23 mouse cellular contexts compared by ENCODE assay signal in the genomic region with DNA sequence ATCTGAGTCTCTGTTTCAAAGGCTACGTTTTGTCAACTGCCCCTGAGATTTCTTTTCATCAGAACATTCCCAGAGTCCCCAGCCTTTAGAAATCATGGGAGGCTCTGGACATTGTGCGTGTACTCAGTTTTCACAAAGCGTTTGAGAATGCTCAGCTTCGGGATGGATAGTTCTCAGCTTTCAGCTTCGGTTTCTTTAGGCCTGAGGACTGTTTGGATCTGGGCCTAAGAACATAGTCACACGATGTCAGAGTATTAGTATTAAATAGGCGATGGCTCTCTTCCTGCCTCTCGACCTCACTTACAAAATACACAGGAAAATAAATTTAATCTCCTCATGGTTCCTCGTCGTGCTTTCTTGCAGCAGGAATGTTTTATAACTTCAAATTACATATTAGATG.
DNase-seq lines count a peak whose midpoint lies in the region; ATAC-seq lines count a peak whose summit lies in the region.
"Had no signal": no experiment of that assay in that cellular context is flagged by ENCODE, and none has a peak within 500 bp of the region (broad histone marks: within the 10 kb centered on the region; RNA-seq: fewer than 3 reads in every experiment).

No protein-coding gene starts in this region.

- H3K4me2 ChIP-seq in limb, embryonic 13.5 days (replicated peaks): no peak overlapping the region
- H3K4me2 ChIP-seq in embryonic facial prominence, embryonic 14.5 days (ENCODE audit: low read depth, low read length): no peak overlapping the region
- H3K4me2 ChIP-seq: forebrain, embryonic 15.5 days; heart, embryonic 11.5 days; hindbrain, embryonic 12.5 days; hindbrain, embryonic 15.5 days; intestine, embryonic 15.5 days had no signal

- H3K4me3 ChIP-seq in limb, embryonic 13.5 days: no peak overlapping the region
- no peak overlapping the region for H3K4me3 ChIP-seq in limb, embryonic 10.5 days
- no peak overlapping the region for H3K4me3 ChIP-seq in embryonic facial prominence, embryonic 14.5 days (ENCODE audit: low read depth, low read length)
- H3K4me3 ChIP-seq: forebrain, embryonic 10.5 days; forebrain, embryonic 15.5 days; heart, adult 2 months; hindbrain, embryonic 12.5 days; hindbrain, embryonic 15.5 days; intestine, embryonic 15.5 days had no signal

- no peak overlapping the region for H3K27ac ChIP-seq in limb, embryonic 13.5 days
- H3K27ac ChIP-seq in limb, embryonic 10.5 days: no peak overlapping the region
- H3K27ac ChIP-seq in embryonic facial prominence, embryonic 14.5 days (replicated peaks; ENCODE audit: low read depth, low read length): no peak overlapping the region; the same call in 1 of the 2 replicates
- H3K27ac ChIP-seq: forebrain, embryonic 10.5 days; forebrain, embryonic 15.5 days; heart, adult 2 months; hindbrain, embryonic 12.5 days; hindbrain, embryonic 15.5 days; intestine, embryonic 15.5 days had no signal

- peak; percentile 51 for DNase-seq in heart, adult 11 months
- DNase-seq in heart, adult 8-10 months (ENCODE audit: low spot score): no peak
- no peak for DNase-seq in limb, embryonic 10.5 days (ENCODE audit: low spot score)
- DNase-seq in embryonic facial prominence, embryonic 14.5 days (ENCODE audit: low spot score): peak; percentile 80
- no peak for DNase-seq in thymus, postnatal 10 days (ENCODE audit: low spot score in 2 of 2)
- DNase-seq in lung, adult 18-20 months: no peak
- DNase-seq: adrenal gland, adult 2 months; adrenal gland, postnatal 14 days; cerebellum, adult 11 months; cerebellum, adult 2 months; cerebellum, adult 9-11 months; cerebellum, postnatal 25 days; gastrocnemius, postnatal 25 days; heart, adult 2 months; kidney, adult 18-20 months had no signal

- 49% methylated on average over 10 of the region's 10 CpGs for WGBS in limb, embryonic 13.5 days
- WGBS in limb, embryonic 10.5 days: 88% methylated on average over 10 of the region's 10 CpGs
- WGBS in embryonic facial prominence, embryonic 14.5 days: 23% methylated on average over 10 of the region's 10 CpGs

- no peaks in the 10 kb centered on the region for H3K36me3 ChIP-seq in limb, embryonic 13.5 days
- no peaks in the 10 kb centered on the region for H3K36me3 ChIP-seq in limb, embryonic 10.5 days
- no peaks in the 10 kb centered on the region for H3K36me3 ChIP-seq in embryonic facial prominence, embryonic 14.5 days (ENCODE audit: control insufficient read depth, insufficient read depth, low read length)
- H3K36me3 ChIP-seq: forebrain, embryonic 10.5 days; forebrain, embryonic 15.5 days; hindbrain, embryonic 12.5 days; hindbrain, embryonic 15.5 days; intestine, embryonic 15.5 days had no signal

- H3K9me3 ChIP-seq in limb, embryonic 13.5 days: no peaks in the 10 kb centered on the region
- no peaks in the 10 kb centered on the region for H3K9me3 ChIP-seq in limb, embryonic 10.5 days (replicated peaks)
- H3K9me3 ChIP-seq in embryonic facial prominence, embryonic 14.5 days (ENCODE audit: control insufficient read depth, low read length): no peaks in the 10 kb centered on the region
- H3K9me3 ChIP-seq: forebrain, embryonic 10.5 days; forebrain, embryonic 15.5 days; hindbrain, embryonic 12.5 days; hindbrain, embryonic 15.5 days; intestine, embryonic 15.5 days had no signal

- ATAC-seq in limb, embryonic 13.5 days (ENCODE audit: low FRiP score, low read depth): 0 out of 2 replicates have a peak, but pooled peaks have one; percentile 48
- peak; percentile 82 for ATAC-seq in embryonic facial prominence, embryonic 14.5 days (ENCODE audit: low read depth)
- ATAC-seq: CD4-positive, CD25-positive, alpha-beta regulatory T cell, adult 4 months; forebrain, embryonic 15.5 days; intestine, embryonic 15.5 days had no signal

- peaks cover 15% of the 10 kb centered on the region for H3K4me1 ChIP-seq in limb, embryonic 13.5 days
- H3K4me1 ChIP-seq in limb, embryonic 10.5 days: peaks cover 19% of the 10 kb centered on the region
- H3K4me1 ChIP-seq in embryonic facial prominence, embryonic 14.5 days (ENCODE audit: control insufficient read depth, insufficient read depth, low read length): peaks cover 8% of the 10 kb centered on the region
- H3K4me1 ChIP-seq: intestine, embryonic 15.5 days had no signal

- no peak overlapping the region for H3K9ac ChIP-seq in limb, embryonic 13.5 days
- no peak overlapping the region for H3K9ac ChIP-seq in embryonic facial prominence, embryonic 14.5 days (ENCODE audit: low read depth, low read length)
- H3K9ac ChIP-seq: forebrain, embryonic 15.5 days; hindbrain, embryonic 12.5 days; hindbrain, embryonic 15.5 days; intestine, embryonic 15.5 days had no signal

- no peaks in the 10 kb centered on the region for H3K27me3 ChIP-seq in limb, embryonic 13.5 days
- H3K27me3 ChIP-seq in limb, embryonic 10.5 days (ENCODE audit: low read depth, poor library complexity, severe bottlenecking): no peaks in the 10 kb centered on the region
- no peaks in the 10 kb centered on the region for H3K27me3 ChIP-seq in embryonic facial prominence, embryonic 14.5 days (replicated peaks; ENCODE audit: control insufficient read depth, insufficient read depth, low read length)
- H3K27me3 ChIP-seq: forebrain, embryonic 15.5 days; hindbrain, embryonic 12.5 days; hindbrain, embryonic 15.5 days; intestine, embryonic 15.5 days had no signal

Comparison
In these comparisons a context has a peak if more than half of its experiments do, and no peak if none do; other contexts are left out.
1. DNase-seq: peak in heart, adult 11 months (single experiment) and embryonic facial prominence, embryonic 14.5 days (single experiment); none in heart, adult 8-10 months (single experiment), limb, embryonic 10.5 days (single experiment), thymus, postnatal 10 days (0 of 2) and lung, adult 18-20 months (0 of 2).